Mouse (Mus musculus): ENCODE measurements around the gene Rdh13.

DNA sequence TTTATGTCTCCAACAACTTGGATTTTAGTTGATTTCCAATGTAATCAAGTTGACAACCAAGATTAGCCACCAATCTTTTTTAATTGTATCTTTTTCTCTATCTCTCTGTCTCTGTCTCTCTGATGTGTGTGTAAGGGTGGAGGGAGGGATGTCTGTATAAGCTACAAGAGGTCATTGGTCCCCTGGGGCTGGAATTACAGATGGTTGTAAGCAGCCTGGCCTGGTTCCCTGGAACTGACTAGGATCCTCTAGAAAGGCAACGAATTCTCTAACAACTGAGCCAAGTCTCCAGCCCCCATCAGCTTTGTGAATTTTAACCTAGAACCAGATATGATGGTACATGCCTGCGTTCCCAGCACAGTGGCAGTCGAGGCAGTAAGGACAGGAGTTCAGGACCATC, 22.4 kb upstream of the Rdh13 start:
- no peak for TF ChIP-seq CTCF (IDR thresholded peaks at IDR 0.05; ENCODE audit: control insufficient read depth, insufficient read depth, insufficient read length)
- TF ChIP-seq MYOG (IDR thresholded peaks at IDR 0.05; ENCODE audit: control insufficient read depth, extremely low read depth, insufficient read length) = no peak
- TF ChIP-seq MYOD1 (IDR thresholded peaks at IDR 0.05; ENCODE audit: control insufficient read depth, insufficient read length, low read depth) = no peak
- TF ChIP-seq USF1 (IDR thresholded peaks at IDR 0.05; ENCODE audit: low read depth) = no peak
- no peak for TF ChIP-seq CEBPB (IDR thresholded peaks at IDR 0.05; ENCODE audit: low read depth)
- TF ChIP-seq MAX (IDR thresholded peaks at IDR 0.05) = no peak

Measured in C2C12 (cell line).